Mouse (Mus musculus): Measurements from ENCODE around the gene Grifin.

Gene Grifin

GRCm38 (mm10) chr5:140589082-140589774, 24.4 kb upstream of the Grifin start:
- DNase-seq (ENCODE audit: low spot score), result no peak

- no peak for DNase-seq (ENCODE audit: low spot score)
Measured at GRCm38 (mm10) chr5:140583732-140584368, 19.0 kb upstream of the Grifin start.

- DNase-seq (ENCODE audit: low spot score), result no peak
Measured at GRCm38 (mm10) chr5:140582995-140583731, 18.3 kb upstream of the Grifin start.

GRCm38 (mm10) chr5:140581569-140581968, 16.7 kb upstream of the Grifin start:
- no peak for DNase-seq (ENCODE audit: low spot score)

GRCm38 (mm10) chr5:140579771-140580170, 14.9 kb upstream of the Grifin start:
- DNase-seq (ENCODE audit: low spot score), result no peak

- DNase-seq (ENCODE audit: low spot score), result no peak
Measured at GRCm38 (mm10) chr5:140579221-140579620, 14.3 kb upstream of the Grifin start.

- no peak for DNase-seq (ENCODE audit: low spot score)
Measured at GRCm38 (mm10) chr5:140575381-140575866, 10.6 kb upstream of the Grifin start.

- no peak for DNase-seq (ENCODE audit: low spot score)
Measured at GRCm38 (mm10) chr5:140572611-140573010, 7.7 kb upstream of the Grifin start.

GRCm38 (mm10) chr5:140571673-140572072, 6.8 kb upstream of the Grifin start:
- peak; percentile 64 for DNase-seq (ENCODE audit: low spot score)

GRCm38 (mm10) chr5:140571201-140571600, 6.3 kb upstream of the Grifin start:
- no peak for DNase-seq (ENCODE audit: low spot score)

- DNase-seq (ENCODE audit: low spot score), result no peak
Measured at GRCm38 (mm10) chr5:140570223-140570870, 5.5 kb upstream of the Grifin start.

GRCm38 (mm10) chr5:140569032-140569595, 4.2 kb upstream of the Grifin start:
- no peak for DNase-seq (ENCODE audit: low spot score)

GRCm38 (mm10) chr5:140568321-140568970, 3.6 kb upstream of the Grifin start:
- peak; percentile 62 for DNase-seq (ENCODE audit: low spot score)

- DNase-seq (ENCODE audit: low spot score), result no peak
Measured at GRCm38 (mm10) chr5:140567751-140568150, 2.9 kb upstream of the Grifin start.

- peak; percentile 82 for DNase-seq (ENCODE audit: low spot score)
Measured at GRCm38 (mm10) chr5:140567321-140567720, 2.5 kb upstream of the Grifin start.

GRCm38 (mm10) chr5:140566271-140566670, 1.4 kb upstream of the Grifin start:
- DNase-seq (ENCODE audit: low spot score), result no peak

GRCm38 (mm10) chr5:140565856-140566255, 985 bp upstream of the Grifin start:
- peak; percentile 40 for DNase-seq (ENCODE audit: low spot score)

GRCm38 (mm10) chr5:140565451-140565850, 580 bp upstream of the Grifin start:
- peak; percentile 61 for DNase-seq (ENCODE audit: low spot score)

- no peak for DNase-seq (ENCODE audit: low spot score)
Measured at GRCm38 (mm10) chr5:140562601-140563000, 2.3 kb downstream of the Grifin start.

GRCm38 (mm10) chr5:140556859-140557258, 8.0 kb downstream of the Grifin start:
- DNase-seq (ENCODE audit: low spot score), result no peak

GRCm38 (mm10) chr5:140553719-140554118, 11.2 kb downstream of the Grifin start:
- DNase-seq (ENCODE audit: low spot score), result no peak
